Mouse (Mus musculus): ENCODE measurements around the gene Babam1. TPM values are rescaled to one million over a fixed set of nuclear protein-coding genes. Genes with fewer than 3 reads are reported as not detected.
A peak's percentile ranks its signal among the peaks of the same experiment; 100 is the strongest.

Babam1 gene
- 78.3 and 88.4 TPM in 2 replicates for polyA plus RNA-seq (2014; fragmentation: Nextera tagmentation; extraction: Ambion mirVana)

DNA sequence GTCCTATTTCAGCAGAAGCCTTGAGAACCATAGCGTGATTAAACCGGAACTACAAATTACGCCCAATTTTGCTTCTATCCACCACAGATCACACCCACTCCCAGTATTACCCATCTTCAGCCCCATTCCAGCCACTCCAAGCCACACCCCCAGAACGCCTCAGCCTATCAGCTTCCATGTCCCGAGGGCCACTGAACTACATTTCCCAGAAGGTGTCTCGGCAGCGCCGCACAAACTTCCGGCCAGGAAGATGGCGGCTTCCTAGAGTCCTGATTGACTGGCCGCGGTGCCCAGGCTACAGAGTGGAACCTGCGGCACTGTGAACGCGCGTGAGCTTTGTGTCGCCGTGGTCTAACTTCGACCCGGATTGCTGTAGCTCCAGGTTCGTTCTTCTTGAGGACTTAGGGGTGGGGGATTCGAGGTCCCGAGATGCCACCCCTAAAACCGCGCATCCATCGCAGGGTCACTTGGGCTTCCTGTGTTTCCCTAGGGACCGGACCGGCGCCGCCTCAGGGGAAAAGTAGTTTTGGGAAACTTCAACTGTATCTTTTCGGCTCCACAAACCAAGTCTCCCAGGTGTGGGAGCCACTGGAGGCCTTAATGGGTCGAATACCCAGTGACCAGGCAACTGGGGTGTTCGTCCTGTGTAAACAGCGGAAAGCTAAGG lies at the start of gene Babam1:
TSS of gene Babam1 (plus strand) at position 223 of the 667 bp plus-strand sequence.
- H3K4me3 ChIP-seq (replicated peaks; ENCODE audit: low read depth, low read length) = peak within 1 kb of the TSS; percentile 56
- H3K4me1 ChIP-seq (ENCODE audit: control insufficient read depth, insufficient read depth, low read length) = peaks cover 8% of the 10 kb centered on the region; the same call in 1 of the 2 replicates
- H3K27ac ChIP-seq (replicated peaks; ENCODE audit: low read depth, low read length) = peak within 1 kb of the TSS; percentile 39; the same call in 1 of the 2 replicates
- WGBS = under 1% methylated on average over 34 of the region's 34 CpGs
- peaks cover 17% of the 10 kb centered on the region for H3K36me3 ChIP-seq (ENCODE audit: control insufficient read depth, insufficient read depth, low read length)
- peak; percentile 97 for DNase-seq
- H3K9me3 ChIP-seq (ENCODE audit: control insufficient read depth, low read length) = no peaks in the 10 kb centered on the region
- H3K4me2 ChIP-seq (ENCODE audit: low read length) = peak within 1 kb of the TSS; percentile 90
- peak; percentile 97 for ATAC-seq (ENCODE audit: low FRiP score, low TSS enrichment)
- peak within 1 kb of the TSS; percentile 57 for H3K9ac ChIP-seq (replicated peaks; ENCODE audit: low read length)
- no peaks in the 10 kb centered on the region for H3K27me3 ChIP-seq (ENCODE audit: control insufficient read depth, insufficient read depth, low read length)

DNA sequence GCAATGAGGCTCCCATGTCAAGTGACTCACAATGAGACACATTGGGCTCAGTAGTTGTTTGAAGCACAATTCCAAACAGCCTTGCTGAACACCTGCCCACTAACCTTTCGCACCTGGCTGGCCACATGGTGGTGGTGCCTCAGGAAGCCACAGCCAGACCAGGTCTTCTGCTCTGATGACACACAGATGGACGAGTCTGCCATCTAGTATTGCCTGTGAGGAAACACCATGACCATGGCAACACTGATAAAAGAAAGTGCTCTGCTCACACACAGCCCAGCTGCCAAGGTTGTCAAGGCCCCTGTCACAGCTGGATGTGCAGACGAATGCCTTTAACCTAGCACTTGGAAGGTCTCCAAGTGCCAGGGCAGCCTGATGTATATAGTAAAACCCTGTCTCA lies 45.5 kb upstream of the Babam1 start:
- Histone ChIP-seq H3K4me3 (replicated peaks; ENCODE audit: low read depth, low read length) (no peak overlapping the region), H3K27ac (replicated peaks; ENCODE audit: low read depth, low read length) (no peak overlapping the region), H3K27me3 (ENCODE audit: control insufficient read depth, insufficient read depth, low read length) (no peaks in the 10 kb centered on the region), H3K9me3 (ENCODE audit: control insufficient read depth, low read length) (no peaks in the 10 kb centered on the region), H3K4me2 (ENCODE audit: low read length) (no peak overlapping the region), H3K4me1 (ENCODE audit: control insufficient read depth, insufficient read depth, low read length) (no peaks in the 10 kb centered on the region), H3K9ac (replicated peaks; ENCODE audit: low read length) (no peak overlapping the region), H3K36me3 (ENCODE audit: control insufficient read depth, insufficient read depth, low read length) (peaks cover 97% of the 10 kb centered on the region)
- ATAC-seq (ENCODE audit: low FRiP score, low TSS enrichment) (no peak), DNase-seq (no peak)
- 80% methylated on average over 3 of the region's 3 CpGs for WGBS

DNA sequence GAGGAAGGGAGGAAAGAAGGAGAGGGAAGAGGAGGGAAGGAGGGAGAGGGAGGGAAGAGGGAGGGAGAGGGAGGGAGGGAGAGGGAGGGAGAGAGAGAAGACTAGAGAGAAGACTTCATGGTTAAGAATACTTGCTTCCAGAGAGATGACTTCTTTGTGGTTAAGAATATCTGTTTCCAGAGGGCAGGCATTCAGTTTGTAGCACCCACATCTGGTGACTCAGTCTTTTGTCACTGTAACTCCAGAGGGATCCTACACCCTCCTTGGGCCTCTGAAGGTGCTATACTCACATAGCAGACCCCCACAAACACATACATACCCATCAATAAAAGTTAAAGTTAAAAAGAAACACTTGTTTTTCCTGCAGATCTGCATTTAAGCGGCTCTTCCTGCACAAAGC lies 45.1 kb upstream of the Babam1 start:
- DNase-seq = no peak
- Histone ChIP-seq H3K4me2 (ENCODE audit: low read length) (no peak overlapping the region), H3K27ac (replicated peaks; ENCODE audit: low read depth, low read length) (no peak overlapping the region), H3K9me3 (ENCODE audit: control insufficient read depth, low read length) (no peaks in the 10 kb centered on the region), H3K36me3 (ENCODE audit: control insufficient read depth, insufficient read depth, low read length) (peaks cover 97% of the 10 kb centered on the region), H3K9ac (replicated peaks; ENCODE audit: low read length) (no peak overlapping the region), H3K27me3 (ENCODE audit: control insufficient read depth, insufficient read depth, low read length) (no peaks in the 10 kb centered on the region), H3K4me3 (replicated peaks; ENCODE audit: low read depth, low read length) (no peak overlapping the region), H3K4me1 (ENCODE audit: control insufficient read depth, insufficient read depth, low read length) (no peaks in the 10 kb centered on the region)
- 88% methylated on average over 1 of the region's 1 CpGs for WGBS
- no peak for ATAC-seq (ENCODE audit: low FRiP score, low TSS enrichment)

DNA sequence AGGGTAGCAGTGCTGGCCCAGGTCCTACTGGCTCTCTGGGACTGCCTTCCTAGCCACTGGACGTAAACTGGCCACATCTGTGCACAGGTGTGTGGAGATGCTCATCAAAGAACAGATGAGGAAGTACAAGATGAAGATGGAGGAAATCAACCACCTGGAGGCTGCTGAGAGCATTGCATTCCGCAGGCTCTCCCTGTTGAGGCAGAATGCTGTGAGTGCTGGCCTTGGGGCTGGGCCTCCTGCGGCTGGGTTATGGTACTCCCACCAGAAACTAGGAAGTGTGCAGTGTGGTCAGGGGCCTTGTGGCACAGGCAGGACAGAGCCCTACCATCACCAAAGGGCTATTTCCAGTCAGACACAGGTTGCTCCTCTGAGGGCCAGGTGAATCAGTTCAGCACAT lies 38.6 kb upstream of the Babam1 start:
- Histone ChIP-seq H3K4me1 (ENCODE audit: control insufficient read depth, insufficient read depth, low read length) (no peaks in the 10 kb centered on the region), H3K4me2 (ENCODE audit: low read length) (no peak overlapping the region), H3K9me3 (ENCODE audit: control insufficient read depth, low read length) (no peaks in the 10 kb centered on the region), H3K27me3 (ENCODE audit: control insufficient read depth, insufficient read depth, low read length) (no peaks in the 10 kb centered on the region), H3K27ac (replicated peaks; ENCODE audit: low read depth, low read length) (no peak overlapping the region), H3K9ac (replicated peaks; ENCODE audit: low read length) (no peak overlapping the region), H3K36me3 (ENCODE audit: control insufficient read depth, insufficient read depth, low read length) (peaks cover 84% of the 10 kb centered on the region), H3K4me3 (replicated peaks; ENCODE audit: low read depth, low read length) (no peak overlapping the region)
- WGBS = 86% methylated on average over 3 of the region's 3 CpGs
- ATAC-seq (ENCODE audit: low FRiP score, low TSS enrichment) (no peak), DNase-seq (no peak)

DNA sequence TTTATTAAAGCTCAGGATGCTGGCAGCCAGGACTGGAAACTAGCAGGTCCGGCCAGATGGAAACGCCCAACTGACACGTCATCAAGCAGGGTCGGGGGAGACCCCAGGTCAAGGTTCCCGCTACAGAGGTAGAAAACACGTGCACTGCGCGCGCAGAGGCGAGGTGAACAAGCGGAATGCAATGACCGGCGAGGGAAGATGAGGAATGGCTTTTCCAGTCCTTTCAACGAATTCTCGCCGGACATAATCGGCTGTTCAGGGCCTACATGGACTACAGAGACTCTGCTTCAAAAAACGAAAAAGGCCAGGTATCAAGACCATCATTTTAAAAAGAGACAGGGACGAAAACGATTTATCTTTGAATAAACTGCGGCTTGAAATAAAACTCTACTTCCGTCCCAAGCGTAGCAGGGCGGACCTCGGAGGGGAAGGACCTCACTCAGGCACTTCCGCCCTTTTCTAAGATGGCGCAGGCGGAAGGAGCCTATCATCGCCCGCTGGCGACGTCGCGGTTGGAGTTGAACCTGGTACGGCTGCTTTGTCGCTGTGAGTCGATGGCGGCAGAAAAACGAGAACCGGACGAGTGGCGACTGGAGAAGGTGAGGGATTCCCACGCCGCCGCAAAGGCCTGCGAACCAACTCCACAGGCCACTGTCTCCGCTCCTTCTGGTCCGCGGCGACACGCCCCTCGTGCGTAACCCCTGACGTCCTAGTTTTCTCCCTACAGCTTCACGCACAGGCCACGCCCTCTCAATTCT lies 29.7 kb upstream of the Babam1 start, which contains the start of gene Use1:
TSS of gene Use1 (plus strand) at position 78 of the 758 bp plus-strand sequence.
- Histone ChIP-seq H3K4me2 (ENCODE audit: low read length) (peak within 1 kb of the TSS; percentile 73), H3K9me3 (ENCODE audit: control insufficient read depth, low read length) (no peaks in the 10 kb centered on the region), H3K27ac (replicated peaks; ENCODE audit: low read depth, low read length) (peak within 1 kb of the TSS; percentile 93), H3K36me3 (ENCODE audit: control insufficient read depth, insufficient read depth, low read length) (peaks cover 12% of the 10 kb centered on the region; the same call in 1 of the 2 replicates), H3K9ac (replicated peaks; ENCODE audit: low read length) (peak within 1 kb of the TSS; percentile 52), H3K4me3 (replicated peaks; ENCODE audit: low read depth, low read length) (peak within 1 kb of the TSS; percentile 64), H3K4me1 (ENCODE audit: control insufficient read depth, insufficient read depth, low read length) (peaks cover 14% of the 10 kb centered on the region), H3K27me3 (ENCODE audit: control insufficient read depth, insufficient read depth, low read length) (no peaks in the 10 kb centered on the region)
- WGBS = under 1% methylated on average over 56 of the region's 56 CpGs
- DNase-seq (peak; percentile 95), ATAC-seq (ENCODE audit: low FRiP score, low TSS enrichment) (peak; percentile 77)

DNA sequence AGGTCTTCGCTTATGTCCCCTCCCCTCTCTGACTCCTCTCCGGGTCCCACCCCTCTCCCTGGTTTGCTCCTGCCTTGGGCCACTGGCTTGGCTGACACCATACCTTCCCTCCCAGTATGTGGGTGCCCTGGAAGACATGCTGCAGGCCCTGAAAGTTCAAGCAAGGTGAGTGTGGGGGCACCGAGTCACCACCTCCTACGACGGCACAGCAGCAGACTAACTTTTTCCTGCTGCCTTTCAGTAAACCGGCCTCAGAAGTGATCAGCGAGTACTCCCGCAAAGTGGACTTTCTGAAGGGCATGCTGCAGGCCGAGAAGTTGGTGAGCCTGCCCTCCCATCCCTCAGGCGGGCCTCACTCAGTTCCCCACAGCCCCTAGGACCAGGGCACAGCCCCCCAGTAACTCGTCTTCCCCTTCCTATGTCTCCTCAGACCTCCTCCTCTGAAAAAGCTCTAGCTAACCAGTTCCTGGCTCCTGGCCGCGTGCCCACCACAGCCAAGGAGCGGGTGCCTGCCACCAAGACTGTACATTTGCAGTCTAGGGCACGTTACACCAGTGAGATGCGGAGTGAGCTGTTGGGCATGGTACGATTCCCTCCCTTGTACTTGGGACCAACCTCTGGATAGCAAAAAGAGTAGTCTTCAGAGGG lies 29.0 kb upstream of the Babam1 start:
- Histone ChIP-seq H3K9me3 (ENCODE audit: control insufficient read depth, low read length) (no peaks in the 10 kb centered on the region), H3K27ac (replicated peaks; ENCODE audit: low read depth, low read length) (peak overlapping the region; percentile 93), H3K4me3 (replicated peaks; ENCODE audit: low read depth, low read length) (peak overlapping the region; percentile 64), H3K36me3 (ENCODE audit: control insufficient read depth, insufficient read depth, low read length) (peaks cover 12% of the 10 kb centered on the region; the same call in 1 of the 2 replicates), H3K9ac (replicated peaks; ENCODE audit: low read length) (peak overlapping the region; percentile 52), H3K4me1 (ENCODE audit: control insufficient read depth, insufficient read depth, low read length) (peaks cover 14% of the 10 kb centered on the region), H3K4me2 (ENCODE audit: low read length) (peak overlapping the region; percentile 73), H3K27me3 (ENCODE audit: control insufficient read depth, insufficient read depth, low read length) (no peaks in the 10 kb centered on the region)
- ATAC-seq (ENCODE audit: low FRiP score, low TSS enrichment) = no peak
- WGBS = 56% methylated on average over 17 of the region's 17 CpGs
- no peak for DNase-seq

DNA sequence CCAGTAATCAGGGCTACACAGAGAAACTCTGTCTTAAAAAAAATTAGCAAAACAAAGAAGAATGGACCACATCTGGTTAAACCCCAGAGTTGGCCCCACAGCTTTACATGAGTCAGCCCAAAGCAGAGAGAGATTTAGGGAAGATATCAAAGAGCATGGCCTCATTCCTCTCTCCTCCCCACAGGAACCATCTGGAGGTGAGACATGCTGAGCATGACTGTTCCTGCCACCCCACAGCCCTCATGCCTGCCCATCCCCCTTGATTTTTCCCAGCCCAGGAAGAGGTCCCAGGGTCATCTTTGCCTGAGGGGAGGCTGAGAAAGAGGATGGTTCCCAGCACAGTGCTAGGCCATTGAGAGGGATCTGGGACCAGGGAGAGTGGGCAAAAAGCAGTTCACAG lies 28.3 kb upstream of the Babam1 start:
- Histone ChIP-seq H3K36me3 (ENCODE audit: control insufficient read depth, insufficient read depth, low read length) (peaks cover 12% of the 10 kb centered on the region; the same call in 1 of the 2 replicates), H3K9me3 (ENCODE audit: control insufficient read depth, low read length) (no peaks in the 10 kb centered on the region)

DNA sequence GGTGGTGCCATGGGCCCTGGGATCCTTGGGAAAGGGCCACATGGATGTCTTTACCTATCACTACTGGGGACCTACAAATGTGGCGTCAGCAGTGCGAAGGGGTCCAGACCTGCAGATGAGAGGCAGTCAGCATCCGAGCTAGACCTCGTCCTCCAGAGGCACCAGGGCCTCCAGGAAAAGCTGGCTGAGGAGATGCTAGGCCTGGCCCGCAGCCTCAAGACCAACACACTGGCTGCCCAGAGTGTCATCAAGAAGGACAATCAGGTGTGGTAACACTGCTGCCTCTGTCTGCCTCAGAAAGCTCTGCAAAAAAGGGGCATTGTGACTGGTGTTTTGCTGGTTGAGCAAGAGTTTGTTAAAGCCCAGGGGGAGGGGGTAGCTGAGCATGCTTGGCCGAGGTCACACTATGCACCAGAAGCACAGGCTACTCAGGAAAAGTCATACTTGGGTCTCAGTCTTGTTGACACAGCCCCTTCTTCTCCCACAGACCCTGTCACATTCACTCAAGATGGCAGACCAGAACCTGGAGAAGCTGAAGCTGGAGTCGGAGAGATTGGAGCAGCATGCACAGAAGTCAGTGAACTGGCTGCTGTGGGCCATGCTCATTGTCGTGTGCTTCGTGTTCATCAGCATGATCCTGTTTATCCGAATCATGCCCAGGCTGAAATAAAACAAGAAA lies 27.5 kb upstream of the Babam1 start:
- no peak overlapping the region for H3K4me2 ChIP-seq (ENCODE audit: low read length)
- no peak overlapping the region for H3K9ac ChIP-seq (replicated peaks; ENCODE audit: low read length)
- H3K9me3 ChIP-seq (ENCODE audit: control insufficient read depth, low read length) = no peaks in the 10 kb centered on the region
- H3K4me3 ChIP-seq (replicated peaks; ENCODE audit: low read depth, low read length) = no peak overlapping the region
- DNase-seq (no peak), ATAC-seq (ENCODE audit: low FRiP score, low TSS enrichment) (no peak)
- peaks cover 15% of the 10 kb centered on the region; the same call in 1 of the 2 replicates for H3K36me3 ChIP-seq (ENCODE audit: control insufficient read depth, insufficient read depth, low read length)
- no peak overlapping the region for H3K27ac ChIP-seq (replicated peaks; ENCODE audit: low read depth, low read length)
- no peaks in the 10 kb centered on the region for H3K27me3 ChIP-seq (ENCODE audit: control insufficient read depth, insufficient read depth, low read length)
- WGBS = 97% methylated on average over 10 of the region's 10 CpGs
- H3K4me1 ChIP-seq (ENCODE audit: control insufficient read depth, insufficient read depth, low read length) = peaks cover 14% of the 10 kb centered on the region

More for the DNA sequence above, 28.3 kb upstream of the Babam1 start:
- no peak overlapping the region for H3K27ac ChIP-seq (replicated peaks; ENCODE audit: low read depth, low read length)
- H3K4me2 ChIP-seq (ENCODE audit: low read length) = no peak overlapping the region; the same call in 1 of the 2 replicates
- no peaks in the 10 kb centered on the region for H3K27me3 ChIP-seq (ENCODE audit: control insufficient read depth, insufficient read depth, low read length)
- ATAC-seq (ENCODE audit: low FRiP score, low TSS enrichment) (no peak), DNase-seq (no peak)
- 0 out of 2 replicates have a peak overlapping the region, but pooled peaks have one; percentile 64 for H3K4me3 ChIP-seq (replicated peaks; ENCODE audit: low read depth, low read length)
- peaks cover 14% of the 10 kb centered on the region for H3K4me1 ChIP-seq (ENCODE audit: control insufficient read depth, insufficient read depth, low read length)
- no peak overlapping the region for H3K9ac ChIP-seq (replicated peaks; ENCODE audit: low read length)

Data from midbrain, embryonic 14.5 days (tissue).